Mouse (Mus musculus): ENCODE data around the gene Mmp7. TPM values are rescaled to one million over a fixed set of nuclear protein-coding genes. Genes with fewer than 3 reads are reported as not detected.
A peak's percentile ranks its signal among the peaks of the same experiment; 100 is the strongest.

The Mmp7 gene
- polyA plus RNA-seq, 1 experiment from 2014 or later, result not detected

DNA sequence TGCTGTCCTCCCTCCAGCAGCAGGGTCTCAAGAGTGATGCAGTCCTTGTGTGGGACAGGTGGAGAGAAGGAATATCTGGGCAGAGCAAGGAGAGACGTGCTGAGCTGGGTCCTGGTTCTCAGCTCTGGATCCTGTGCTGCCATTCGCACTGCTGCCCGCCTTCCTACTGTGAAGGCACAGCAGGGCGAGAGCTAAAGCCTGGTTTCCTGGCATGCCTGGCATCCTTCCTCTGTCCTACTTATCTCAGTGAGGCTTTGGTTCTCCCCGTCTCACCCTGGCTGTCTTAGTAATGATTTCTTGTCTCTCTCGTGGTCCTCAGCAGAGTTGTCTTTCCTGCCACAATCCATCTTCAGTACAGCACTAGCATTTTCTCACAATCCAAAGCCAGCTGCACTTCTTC lies 2.1 kb upstream of the Mmp7 start:
- Histone ChIP-seq H3K9me3 (replicated peaks) (no peaks in the 10 kb centered on the region), H3K27ac (no peak overlapping the region), H3K36me3 (no peaks in the 10 kb centered on the region), H3K4me3 (replicated peaks) (no peak overlapping the region), H3K27me3 (no peaks in the 10 kb centered on the region), H3K4me1 (no peaks in the 10 kb centered on the region), H3K4me2 (no peak overlapping the region), H3K9ac (no peak overlapping the region)
- 62% methylated on average over 6 of the region's 6 CpGs for WGBS
- ATAC-seq (replicated peaks; ENCODE audit: low FRiP score), result no peak

GRCm38 (mm10) chr9:7693961-7694360 lies 2.1 kb downstream of the Mmp7 start:
- Histone ChIP-seq H3K4me3 (replicated peaks) (no peak overlapping the region), H3K4me2 (no peak overlapping the region), H3K27me3 (no peaks in the 10 kb centered on the region), H3K9ac (no peak overlapping the region), H3K27ac (no peak overlapping the region), H3K36me3 (no peaks in the 10 kb centered on the region), H3K9me3 (replicated peaks) (no peaks in the 10 kb centered on the region), H3K4me1 (no peaks in the 10 kb centered on the region)
- WGBS, result 92% methylated on average over 3 of the region's 3 CpGs
- no peak for ATAC-seq (replicated peaks; ENCODE audit: low FRiP score)

DNA sequence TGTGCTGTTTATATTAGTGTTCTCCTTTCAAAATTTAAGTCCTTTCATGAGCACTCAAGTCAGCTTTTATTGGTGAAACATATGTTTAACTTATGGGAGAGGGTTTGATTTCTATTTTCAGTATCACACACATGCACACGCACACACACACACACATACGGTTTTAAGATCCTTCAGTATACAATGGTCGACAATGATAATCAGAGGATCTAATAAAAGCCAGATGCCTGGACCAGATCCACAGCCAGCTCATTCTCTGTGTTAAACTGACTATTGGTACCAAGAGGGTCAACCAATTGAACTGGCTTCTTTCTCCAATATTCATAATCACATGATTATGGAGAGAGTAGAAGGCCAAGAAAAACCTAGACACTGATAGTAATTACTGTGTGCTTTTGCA lies 3.8 kb downstream of the Mmp7 start:
- Histone ChIP-seq H3K27ac (no peak overlapping the region), H3K4me3 (replicated peaks) (no peak overlapping the region), H3K9ac (no peak overlapping the region), H3K9me3 (replicated peaks) (no peaks in the 10 kb centered on the region), H3K27me3 (no peaks in the 10 kb centered on the region), H3K4me1 (no peaks in the 10 kb centered on the region), H3K36me3 (no peaks in the 10 kb centered on the region), H3K4me2 (no peak overlapping the region)
- WGBS, result 92% methylated on average over 3 of the region's 3 CpGs
- ATAC-seq (replicated peaks; ENCODE audit: low FRiP score), result no peak

DNA sequence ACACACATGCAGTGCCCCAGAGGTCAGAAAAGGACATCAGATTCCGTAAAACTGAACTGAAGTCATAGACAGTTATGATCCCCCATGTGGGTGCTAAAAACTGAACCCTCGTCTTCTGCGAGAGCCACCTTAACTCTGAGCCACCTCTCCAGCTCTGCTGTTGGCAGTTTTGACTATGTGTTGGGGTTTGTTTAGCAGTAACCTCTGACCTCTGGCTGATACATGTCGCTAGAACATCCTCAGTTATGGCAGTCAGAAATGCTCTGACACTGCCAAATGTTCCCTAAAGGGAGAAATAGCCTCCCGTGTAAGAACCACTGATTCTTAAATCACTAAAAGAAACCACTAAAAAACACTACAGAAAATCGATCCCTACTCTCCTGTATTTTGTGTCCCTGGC lies 16.8 kb downstream of the Mmp7 start:
- Histone ChIP-seq H3K4me3 (replicated peaks) (no peak overlapping the region), H3K36me3 (no peaks in the 10 kb centered on the region), H3K9me3 (replicated peaks) (no peaks in the 10 kb centered on the region), H3K27ac (no peak overlapping the region), H3K27me3 (no peaks in the 10 kb centered on the region), H3K4me2 (no peak overlapping the region), H3K4me1 (no peaks in the 10 kb centered on the region), H3K9ac (no peak overlapping the region)
- 66% methylated on average over 6 of the region's 6 CpGs for WGBS
- no peak for ATAC-seq (replicated peaks; ENCODE audit: low FRiP score)

- 0 out of 2 replicates have a peak, but pooled peaks cover 4% of the 10 kb centered on the region for H3K4me1 ChIP-seq
- H3K9me3 ChIP-seq (replicated peaks), result no peaks in the 10 kb centered on the region
- no peak for ATAC-seq (replicated peaks; ENCODE audit: low FRiP score)
- no peak overlapping the region for H3K4me3 ChIP-seq (replicated peaks)
- no peaks in the 10 kb centered on the region for H3K36me3 ChIP-seq
- H3K27ac ChIP-seq, result no peak overlapping the region
- H3K27me3 ChIP-seq, result no peaks in the 10 kb centered on the region
- WGBS, result 80% methylated on average over 4 of the region's 4 CpGs
- no peak overlapping the region for H3K4me2 ChIP-seq
- H3K9ac ChIP-seq, result no peak overlapping the region
Measured at GRCm38 (mm10) chr9:7711196-7711595, 19.3 kb downstream of the Mmp7 start.

DNA sequence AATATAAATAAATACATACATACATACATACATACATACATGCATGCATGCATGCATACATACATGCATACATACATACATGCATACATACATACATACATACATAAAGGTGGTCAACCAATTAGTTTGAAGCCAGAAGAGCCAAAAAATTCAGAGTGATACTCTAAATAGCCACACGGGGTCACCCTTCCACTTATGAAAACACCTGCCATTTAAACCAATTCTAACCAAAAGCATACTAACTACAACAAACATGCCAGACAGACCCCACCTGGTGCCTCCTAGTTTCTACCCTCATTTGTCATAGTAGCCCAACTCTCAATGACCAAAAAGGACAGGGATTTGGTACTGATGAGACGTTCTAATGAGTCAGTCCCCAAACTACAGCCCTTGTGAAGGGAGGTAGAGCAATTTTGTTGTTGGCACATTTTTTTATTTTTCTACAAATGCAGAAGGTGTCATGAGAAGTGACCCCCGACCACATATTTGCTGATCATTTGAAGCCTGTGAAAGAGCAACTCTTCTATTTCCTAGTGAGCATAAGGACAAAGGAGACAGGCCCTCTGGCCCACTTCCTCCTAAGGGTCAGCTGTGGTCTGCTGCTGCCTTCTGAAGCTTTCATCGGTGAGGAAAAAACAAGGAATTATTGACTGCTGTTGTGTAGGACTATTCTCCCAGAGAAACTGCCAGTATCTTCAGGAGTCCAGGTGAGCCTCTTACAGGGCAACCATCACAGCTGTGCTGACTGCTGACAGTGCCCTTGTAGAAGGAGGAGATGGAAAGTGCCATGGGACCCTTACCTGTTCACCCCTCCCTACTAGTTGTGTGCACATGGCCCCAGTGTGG lies 22.4 kb downstream of the Mmp7 start:
- 0 out of 2 replicates have a peak, but pooled peaks cover 4% of the 10 kb centered on the region for H3K4me1 ChIP-seq
- H3K27ac ChIP-seq, result no peak overlapping the region
- no peak overlapping the region for H3K4me2 ChIP-seq
- no peaks in the 10 kb centered on the region for H3K9me3 ChIP-seq (replicated peaks)
- WGBS, result 41% methylated on average over 4 of the region's 4 CpGs
- H3K36me3 ChIP-seq, result no peaks in the 10 kb centered on the region
- no peak overlapping the region for H3K4me3 ChIP-seq (replicated peaks)
- ATAC-seq (replicated peaks; ENCODE audit: low FRiP score), result peak; percentile 43; the same call in 1 of the 2 replicates
- no peaks in the 10 kb centered on the region for H3K27me3 ChIP-seq
- H3K9ac ChIP-seq, result no peak overlapping the region

DNA sequence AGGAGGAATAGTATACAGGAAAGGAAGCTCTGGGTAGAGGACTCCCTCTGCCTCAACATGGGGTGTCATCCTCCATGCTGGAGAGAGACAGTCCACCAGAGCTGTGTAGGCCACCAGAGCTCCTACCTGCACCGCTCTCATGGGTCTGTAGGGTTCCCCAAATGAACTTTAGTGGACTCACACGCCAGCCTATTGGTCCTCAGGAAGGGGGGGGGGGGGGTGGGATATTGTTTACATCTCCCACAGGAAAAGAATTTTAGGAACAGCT lies 23.0 kb downstream of the Mmp7 start:
- no peaks in the 10 kb centered on the region for H3K9me3 ChIP-seq (replicated peaks)
- H3K4me1 ChIP-seq, result 0 out of 2 replicates have a peak, but pooled peaks cover 4% of the 10 kb centered on the region
- H3K27me3 ChIP-seq, result no peaks in the 10 kb centered on the region
- H3K9ac ChIP-seq, result no peak overlapping the region
- no peak overlapping the region for H3K27ac ChIP-seq
- H3K4me3 ChIP-seq (replicated peaks), result no peak overlapping the region
- 0 out of 2 replicates have a peak, but pooled peaks have one; percentile 36 for ATAC-seq (replicated peaks; ENCODE audit: low FRiP score)
- 75% methylated on average over 2 of the region's 2 CpGs for WGBS
- no peaks in the 10 kb centered on the region for H3K36me3 ChIP-seq
- no peak overlapping the region for H3K4me2 ChIP-seq

DNA sequence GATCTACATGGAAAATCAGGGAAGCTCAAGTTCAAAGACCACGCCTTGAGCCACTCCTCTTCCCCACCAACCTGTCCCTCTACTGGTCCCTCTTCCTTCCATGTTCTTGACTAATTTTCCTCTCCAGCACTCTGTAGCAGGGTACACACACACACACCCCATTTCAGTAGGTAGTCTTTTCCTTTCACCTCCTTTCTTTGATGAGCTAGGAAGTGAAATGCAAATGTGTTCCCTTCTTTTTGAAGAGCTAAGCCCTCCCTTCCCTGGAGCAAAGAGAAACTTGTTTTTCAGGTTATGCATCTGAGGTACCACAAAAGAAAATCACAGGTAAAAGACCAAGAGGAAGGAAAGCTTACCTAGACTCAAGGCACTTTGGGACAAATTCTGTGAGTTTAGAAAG lies 29.7 kb downstream of the Mmp7 start:
- Histone ChIP-seq H3K9me3 (replicated peaks) (no peaks in the 10 kb centered on the region), H3K27ac (no peak overlapping the region), H3K4me2 (no peak overlapping the region), H3K27me3 (no peaks in the 10 kb centered on the region), H3K36me3 (no peaks in the 10 kb centered on the region), H3K4me3 (replicated peaks) (no peak overlapping the region), H3K4me1 (no peaks in the 10 kb centered on the region), H3K9ac (no peak overlapping the region)
- 89% methylated on average over 1 of the region's 1 CpGs for WGBS
- no peak for ATAC-seq (replicated peaks; ENCODE audit: low FRiP score)

- Histone ChIP-seq H3K27ac (no peak overlapping the region), H3K27me3 (no peaks in the 10 kb centered on the region), H3K36me3 (no peaks in the 10 kb centered on the region), H3K9ac (no peak overlapping the region), H3K9me3 (replicated peaks) (no peaks in the 10 kb centered on the region), H3K4me2 (no peak overlapping the region), H3K4me3 (replicated peaks) (no peak overlapping the region), H3K4me1 (no peaks in the 10 kb centered on the region)
- WGBS, result 89% methylated on average over 4 of the region's 4 CpGs
- ATAC-seq (replicated peaks; ENCODE audit: low FRiP score), result no peak
Measured at GRCm38 (mm10) chr9:7728997-7729396, 37.1 kb downstream of the Mmp7 start.

- no peak for ATAC-seq (replicated peaks; ENCODE audit: low FRiP score)
- no peak overlapping the region for H3K9ac ChIP-seq
- no peaks in the 10 kb centered on the region for H3K27me3 ChIP-seq
- no peaks in the 10 kb centered on the region for H3K4me1 ChIP-seq
- no peaks in the 10 kb centered on the region for H3K36me3 ChIP-seq
- no peak overlapping the region for H3K27ac ChIP-seq
- WGBS, result 73% methylated on average over 1 of the region's 1 CpGs
- no peak overlapping the region for H3K4me2 ChIP-seq
- H3K4me3 ChIP-seq (replicated peaks), result no peak overlapping the region
- no peaks in the 10 kb centered on the region for H3K9me3 ChIP-seq (replicated peaks)
Measured at GRCm38 (mm10) chr9:7742696-7743095, 50.8 kb downstream of the Mmp7 start.

- H3K27me3 ChIP-seq, result no peaks in the 10 kb centered on the region
- no peak overlapping the region for H3K4me2 ChIP-seq
- 73% methylated on average over 1 of the region's 1 CpGs for WGBS
- no peak overlapping the region for H3K27ac ChIP-seq
- no peaks in the 10 kb centered on the region for H3K9me3 ChIP-seq (replicated peaks)
- H3K36me3 ChIP-seq, result no peaks in the 10 kb centered on the region
- no peak overlapping the region for H3K9ac ChIP-seq
- no peaks in the 10 kb centered on the region for H3K4me1 ChIP-seq
- no peak overlapping the region for H3K4me3 ChIP-seq (replicated peaks)
- ATAC-seq (replicated peaks; ENCODE audit: low FRiP score), result no peak
Measured at GRCm38 (mm10) chr9:7744156-7744555, 52.3 kb downstream of the Mmp7 start.

DNA sequence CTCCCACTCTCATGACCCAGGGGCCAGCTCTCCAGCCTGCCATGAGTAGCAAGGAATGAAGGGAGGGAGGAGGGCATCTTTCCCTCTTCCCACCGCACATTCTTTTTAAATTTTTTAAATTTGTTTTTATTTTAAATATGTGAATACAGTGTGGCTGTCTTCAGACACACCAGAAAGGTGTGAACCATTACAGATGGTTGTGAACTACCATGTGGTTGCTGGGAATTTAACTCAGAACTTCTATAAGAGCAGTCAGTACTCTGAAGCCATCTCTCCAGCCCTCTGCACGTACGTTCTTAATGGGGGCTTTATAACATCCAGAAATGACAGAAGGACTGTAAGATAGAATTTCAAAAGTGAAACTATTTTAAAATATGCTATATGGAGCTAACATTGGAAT lies 57.0 kb downstream of the Mmp7 start:
- ATAC-seq (replicated peaks; ENCODE audit: low FRiP score), result no peak
- Histone ChIP-seq H3K36me3 (no peaks in the 10 kb centered on the region), H3K4me2 (no peak overlapping the region), H3K27me3 (no peaks in the 10 kb centered on the region), H3K27ac (no peak overlapping the region), H3K4me3 (replicated peaks) (no peak overlapping the region), H3K9ac (no peak overlapping the region), H3K9me3 (replicated peaks) (no peaks in the 10 kb centered on the region), H3K4me1 (no peaks in the 10 kb centered on the region)
- WGBS, result 87% methylated on average over 3 of the region's 3 CpGs

Measured in kidney, embryonic 15.5 days (tissue).